Mouse (Mus musculus) hindbrain, embryonic 10.5 days (tissue): ENCODE measurements around the gene Bcam. TPM values are rescaled to one million over a fixed set of nuclear protein-coding genes. Genes with fewer than 3 reads are reported as not detected.

Experiments
- DNase-seq: peaks from one replicate; pipeline ENCODE4 v3.0.0-alpha.2; 2017; ENCODE audit warnings: low spot score
- H3K27ac ChIP-seq: fragments of 300-500 bp; sonication (generic); 2 replicates; pipeline ENCODE4 v1.5.1; 2016; ENCODE audit warnings: mild to moderate bottlenecking, moderate library complexity
- H3K27me3 ChIP-seq: fragments of 300-500 bp; sonication (generic); 2 replicates; pipeline ENCODE4 v1.6.1; 2016; ENCODE audit warnings: mild to moderate bottlenecking; ENCODE audit not compliant: poor library complexity, insufficient read depth, severe bottlenecking
- H3K36me3 ChIP-seq: fragments of 300-500 bp; sonication (generic); 2 replicates; pipeline ENCODE4 v1.6.1; 2016; ENCODE audit warnings: mild to moderate bottlenecking, moderate library complexity
- H3K4me1 ChIP-seq: fragments of 300-500 bp; sonication (generic); replicated peaks from 2 replicates; pipeline ENCODE4 v1.6.1; 2016; ENCODE audit warnings: mild to moderate bottlenecking
- H3K4me3 ChIP-seq: fragments of 300-500 bp; sonication (generic); 2 replicates; pipeline ENCODE4 v1.5.1; 2016; ENCODE audit warnings: mild to moderate bottlenecking, moderate library complexity
- H3K9me3 ChIP-seq: fragments of 300-500 bp; sonication (generic); 2 replicates; pipeline ENCODE4 v1.6.1; 2016; ENCODE audit warnings: mild to moderate bottlenecking, moderate library complexity
- WGBS: fragments of 180-500 bp; shearing (Covaris S2); methylation state at CpG from one replicate; pipeline ENCODE4 v1.1.7; 2016; 5-methylcytosine and 5-hydroxymethylcytosine counted together
- polyA plus RNA-seq: library from polyadenylated mRNA; unstranded; fragments of >200 nt; fragmentation: Nextera tagmentation; extraction: Ambion mirVana; gene quantifications from 2 replicates; pipeline ENCODE4 v1.2.1, GENCODE M21; 2016

The Bcam gene
- polyA plus RNA-seq, 1 experiment from 2014 or later = 46.8 TPM

GRCm38 (mm10) chr7:19710650-19711049 lies 60.2 kb downstream of the Bcam start:
- Histone ChIP-seq H3K27ac (no peak overlapping the region), H3K27me3 (no peaks in the 10 kb centered on the region), H3K36me3 (peaks cover 79% of the 10 kb centered on the region), H3K4me3 (no peak overlapping the region), H3K9me3 (no peaks in the 10 kb centered on the region), H3K4me1 (peaks cover 13% of the 10 kb centered on the region)
- DNase-seq = no peak
- WGBS = 93% methylated on average over 10 of the region's 10 CpGs

Other genes with a start within 250 kb of the Bcam start
- gene Ppp1r37, start 207.9 kb downstream of the Bcam start, polyA plus RNA-seq = 22.6 and 30.4 TPM in 2 replicates
- gene Zfp296, start 193.7 kb downstream of the Bcam start, polyA plus RNA-seq = 0.22 and 0.72 TPM in 2 replicates
- 177 and 188 TPM in 2 replicates for gene Gemin7, start 193.4 kb downstream of the Bcam start, polyA plus RNA-seq
- gene Clasrp, start 166.5 kb downstream of the Bcam start, polyA plus RNA-seq = 57.5 and 68.8 TPM in 2 replicates
- gene Relb, start 141.6 kb downstream of the Bcam start, polyA plus RNA-seq = 4.4 and 6.1 TPM in 2 replicates
- gene Clptm1, start 106.0 kb downstream of the Bcam start, polyA plus RNA-seq = 83.8 and 99.9 TPM in 2 replicates
- 0.30 TPM in 1 of 2 replicates, not detected in the other for gene Apoc2, start 93.1 kb downstream of the Bcam start, polyA plus RNA-seq
- gene Gm44805, start 89.6 kb downstream of the Bcam start, polyA plus RNA-seq = not detected in 2 replicates
- not detected in 2 replicates for gene Apoc4, start 89.5 kb downstream of the Bcam start, polyA plus RNA-seq
- 2.2 and 2.3 TPM in 2 replicates for gene Apoc1, start 78.4 kb downstream of the Bcam start, polyA plus RNA-seq
- 179 and 230 TPM in 2 replicates for gene Apoe, start 71.8 kb downstream of the Bcam start, polyA plus RNA-seq
- 209 and 211 TPM in 2 replicates for gene Tomm40, start 55.6 kb downstream of the Bcam start, polyA plus RNA-seq
- gene Nectin2, start 20.5 kb downstream of the Bcam start, polyA plus RNA-seq = 89.0 and 99.8 TPM in 2 replicates
- gene Cblc, start 25.8 kb upstream of the Bcam start, polyA plus RNA-seq = 1.2 and 1.8 TPM in 2 replicates
- 0.60 and 0.78 TPM in 2 replicates for gene Bcl3, start 51.8 kb upstream of the Bcam start, polyA plus RNA-seq
- gene Gm19345, start 81.0 kb upstream of the Bcam start, polyA plus RNA-seq = 0.20 TPM in 1 of 2 replicates, not detected in the other
- gene Ceacam16, start 90.3 kb upstream of the Bcam start, polyA plus RNA-seq = not detected in 2 replicates
- gene Ceacam19, start 116.9 kb upstream of the Bcam start, polyA plus RNA-seq = not detected in 2 replicates
- gene Pvr, start 150.1 kb upstream of the Bcam start, polyA plus RNA-seq = 4.4 and 5.4 TPM in 2 replicates
- 0.21 and 0.41 TPM in 2 replicates for gene Igsf23, start 179.7 kb upstream of the Bcam start, polyA plus RNA-seq
- gene Ceacam20, start 194.4 kb upstream of the Bcam start, polyA plus RNA-seq = not detected in 2 replicates
- gene Nlrp9b, start 220.4 kb upstream of the Bcam start, polyA plus RNA-seq = not detected in 2 replicates